Mouse (Mus musculus): ENCODE results near the gene Zfp946. TPM values are rescaled to one million over a fixed set of nuclear protein-coding genes. Genes with fewer than 3 reads are reported as not detected.

Zfp946 gene
- 0.67 and 1.0 TPM in 2 replicates for polyA plus RNA-seq (2012; rRNA removed)

GRCm38 (mm10) chr17:22423952-22424617 lies at the start of gene Zfp946:
Zfp946 (plus strand) TSS chr17:22424222.

Other genes with a start within 250 kb of the Zfp946 start
- gene Zfp994, start 198.6 kb upstream of the Zfp946 start, polyA plus RNA-seq (2012; rRNA removed), result 0.01 and 0.02 TPM in 2 replicates
- 0.03 and 0.05 TPM in 2 replicates for gene CT030661.1, start 109.4 kb upstream of the Zfp946 start, polyA plus RNA-seq (2012; rRNA removed)
- gene Zfp944, start 62.8 kb upstream of the Zfp946 start, polyA plus RNA-seq (2012; rRNA removed), result 0.87 and 0.99 TPM in 2 replicates
- gene Zfp758, start 62.8 kb upstream of the Zfp946 start, polyA plus RNA-seq (2012; rRNA removed), result 0.15 and 0.30 TPM in 2 replicates
- not detected in 2 replicates for gene Vmn2r111, start 149.3 kb downstream of the Zfp946 start, polyA plus RNA-seq (2012; rRNA removed)
- not detected in 2 replicates for gene Vmn2r112, start 176.7 kb downstream of the Zfp946 start, polyA plus RNA-seq (2012; rRNA removed)